Mouse (Mus musculus) testis, adult 2 months (tissue): ENCODE data around the gene Bnip1. TPM values are rescaled to one million over a fixed set of nuclear protein-coding genes. Genes with fewer than 3 reads are reported as not detected.
A peak's percentile ranks its signal among the peaks of the same experiment; 100 is the strongest.

Experiments
- H3K27ac ChIP-seq: fragments of 200-500 bp; 2 replicates; pipeline ENCODE4 v1.5.1; 2012; ENCODE audit warnings: low read depth, low read length; ENCODE audit not compliant: control insufficient read depth, insufficient read depth
- H3K27me3 ChIP-seq: fragments of 200-500 bp; 2 replicates; pipeline ENCODE4 v1.6.1; 2012; ENCODE audit warnings: mild to moderate bottlenecking, low read length, moderate library complexity; ENCODE audit not compliant: control insufficient read depth, insufficient read depth
- H3K36me3 ChIP-seq: fragments of 200-500 bp; 2 replicates; pipeline ENCODE4 v1.6.1; 2012; ENCODE audit warnings: mild to moderate bottlenecking, low read length; ENCODE audit not compliant: control insufficient read depth, insufficient read depth
- H3K4me1 ChIP-seq: fragments of 200-500 bp; 2 replicates; pipeline ENCODE4 v1.6.1; 2012; ENCODE audit warnings: low read length; ENCODE audit not compliant: control insufficient read depth, insufficient read depth
- H3K4me3 ChIP-seq: fragments of 200-500 bp; 2 replicates; pipeline ENCODE4 v1.5.1; 2012; ENCODE audit warnings: low read depth, mild to moderate bottlenecking, low read length, moderate library complexity, mixed read lengths; ENCODE audit not compliant: control insufficient read depth
- CTCF ChIP-seq: fragments of 200-500 bp; IDR thresholded peaks from 2 replicates; pipeline ENCODE4 v1.5.1; 2012; ENCODE audit warnings: low read depth, mild to moderate bottlenecking, inconsistent platforms, low read length, moderate library complexity; ENCODE audit not compliant: control insufficient read depth, insufficient read depth, insufficient replicate concordance
- POLR2A ChIP-seq: fragments of 200-500 bp; IDR thresholded peaks from 2 replicates; pipeline ENCODE4 v1.6.1; 2012; ENCODE audit warnings: low read depth, mild to moderate bottlenecking, inconsistent platforms, low read length, moderate library complexity; ENCODE audit not compliant: control insufficient read depth
- polyA plus RNA-seq: library from polyadenylated mRNA; depleted of rRNA; stranded (reverse); fragments of >200 nt; gene quantifications from 2 replicates; pipeline ENCODE4 v1.2.3, GENCODE M21; 2012

Bnip1 gene
- polyA plus RNA-seq, 1 experiment: 25.1 TPM

GRCm38 (mm10) chr17:26793068-26793765 lies 12.4 kb downstream of the Bnip1 start:
- no peaks in the 10 kb centered on the region for H3K27me3 ChIP-seq
- no peak overlapping the region for H3K4me3 ChIP-seq
- H3K4me1 ChIP-seq: no peaks in the 10 kb centered on the region
- TF ChIP-seq CTCF (no peak), POLR2A (no peak)
- no peaks in the 10 kb centered on the region; the same call in none of the 2 replicates for H3K36me3 ChIP-seq
- H3K27ac ChIP-seq: no peak overlapping the region

- no peaks in the 10 kb centered on the region for H3K4me1 ChIP-seq
- peak; percentile 40; the same call in 1 of the 2 replicates for TF ChIP-seq CTCF
- no peak for TF ChIP-seq POLR2A
- no peaks in the 10 kb centered on the region for H3K27me3 ChIP-seq
- no peaks in the 10 kb centered on the region; the same call in none of the 2 replicates for H3K36me3 ChIP-seq
- no peak overlapping the region for H3K27ac ChIP-seq
- no peak overlapping the region for H3K4me3 ChIP-seq
These were observed 13.9 kb downstream of the Bnip1 start for GRCm38 (mm10) chr17:26794744-26795143.

GRCm38 (mm10) chr17:26795386-26795785 lies 14.5 kb downstream of the Bnip1 start:
- H3K36me3 ChIP-seq: no peaks in the 10 kb centered on the region; the same call in none of the 2 replicates
- TF ChIP-seq CTCF: no peak
- TF ChIP-seq POLR2A: no peak
- H3K27me3 ChIP-seq: no peaks in the 10 kb centered on the region
- no peak overlapping the region for H3K4me3 ChIP-seq
- no peak overlapping the region for H3K27ac ChIP-seq
- no peaks in the 10 kb centered on the region for H3K4me1 ChIP-seq

- Histone ChIP-seq H3K36me3 (no peaks in the 10 kb centered on the region), H3K27ac (no peak overlapping the region), H3K4me1 (no peaks in the 10 kb centered on the region), H3K4me3 (no peak overlapping the region), H3K27me3 (no peaks in the 10 kb centered on the region)
- TF ChIP-seq POLR2A (no peak), CTCF (no peak)
These were observed 16.7 kb downstream of the Bnip1 start for GRCm38 (mm10) chr17:26797379-26798128.

- Histone ChIP-seq H3K27ac (no peak overlapping the region), H3K4me1 (no peaks in the 10 kb centered on the region), H3K27me3 (no peaks in the 10 kb centered on the region), H3K36me3 (no peaks in the 10 kb centered on the region), H3K4me3 (no peak overlapping the region)
- no peak for TF ChIP-seq POLR2A
- no peak for TF ChIP-seq CTCF
These were observed 22.0 kb downstream of the Bnip1 start for GRCm38 (mm10) chr17:26802886-26803285.

- no peaks in the 10 kb centered on the region for H3K27me3 ChIP-seq
- H3K36me3 ChIP-seq: no peaks in the 10 kb centered on the region
- no peak overlapping the region for H3K27ac ChIP-seq
- H3K4me3 ChIP-seq: no peak overlapping the region
- no peaks in the 10 kb centered on the region for H3K4me1 ChIP-seq
- no peak for TF ChIP-seq POLR2A
- TF ChIP-seq CTCF: no peak
These were observed 31.7 kb downstream of the Bnip1 start for GRCm38 (mm10) chr17:26812607-26813006.

GRCm38 (mm10) chr17:26813497-26813896 lies 32.6 kb downstream of the Bnip1 start:
- Histone ChIP-seq H3K4me1 (no peaks in the 10 kb centered on the region), H3K27me3 (no peaks in the 10 kb centered on the region), H3K27ac (no peak overlapping the region), H3K36me3 (no peaks in the 10 kb centered on the region), H3K4me3 (no peak overlapping the region)
- TF ChIP-seq CTCF: no peak
- no peak for TF ChIP-seq POLR2A
